Mouse (Mus musculus) kidney, embryonic 15.5 days (tissue): ENCODE measurements around the gene Pitpnm2. TPM values are rescaled to one million over a fixed set of nuclear protein-coding genes. Genes with fewer than 3 reads are reported as not detected.

ENCODE experiments used
- ATAC-seq: fragments of 200-750 bp; cut with Nextera tagmentation; replicated peaks from 2 replicates; pipeline ENCODE4 v1.8.0; 2017; ENCODE audit warnings: moderate TSS enrichment; ENCODE audit not compliant: low FRiP score
- H3K27ac ChIP-seq: fragments of 300-500 bp; sonication (generic); 2 replicates; pipeline ENCODE4 v1.5.1; 2015; ENCODE audit warnings: mild to moderate bottlenecking, inconsistent platforms
- H3K27me3 ChIP-seq: fragments of 300-500 bp; sonication (generic); 2 replicates; pipeline ENCODE4 v1.6.1; 2015; ENCODE audit warnings: inconsistent platforms
- H3K36me3 ChIP-seq: fragments of 300-500 bp; sonication (generic); 2 replicates; pipeline ENCODE4 v1.6.1; 2015; ENCODE audit warnings: inconsistent platforms
- H3K4me1 ChIP-seq: fragments of 300-500 bp; sonication (generic); 2 replicates; pipeline ENCODE4 v1.6.1; 2015; ENCODE audit warnings: inconsistent platforms
- H3K4me2 ChIP-seq: fragments of 300-500 bp; sonication (generic); 2 replicates; pipeline ENCODE4 v1.6.1; 2015; ENCODE audit warnings: moderate library complexity, mild to moderate bottlenecking, inconsistent platforms
- H3K4me3 ChIP-seq: fragments of 300-500 bp; sonication (generic); replicated peaks from 2 replicates; pipeline ENCODE4 v1.5.1; 2015; ENCODE audit warnings: mild to moderate bottlenecking, inconsistent platforms
- H3K9ac ChIP-seq: fragments of 300-500 bp; sonication (generic); 2 replicates; pipeline ENCODE4 v1.6.1; 2015; ENCODE audit warnings: mild to moderate bottlenecking, inconsistent platforms
- H3K9me3 ChIP-seq: fragments of 300-500 bp; sonication (generic); replicated peaks from 2 replicates; pipeline ENCODE4 v1.6.1; 2016; ENCODE audit warnings: inconsistent platforms
- WGBS: fragments of 180-500 bp; shearing (Covaris S2); methylation state at CpG from one replicate; pipeline ENCODE4 v1.1.7; 2015; ENCODE audit warnings: mixed read lengths; 5-methylcytosine and 5-hydroxymethylcytosine counted together
- polyA plus RNA-seq: library from polyadenylated mRNA; unstranded; fragments of >200 nt; fragmentation: Nextera tagmentation; extraction: Ambion mirVana; gene quantifications from 2 replicates; pipeline ENCODE4 v1.2.1, GENCODE M21; 2015

Pitpnm2 gene
- polyA plus RNA-seq, 1 experiment from 2014 or later = 3.6 TPM

- H3K4me3 ChIP-seq = no peak overlapping the region
- no peak overlapping the region for H3K4me2 ChIP-seq
- no peak for ATAC-seq
- H3K9me3 ChIP-seq = no peaks in the 10 kb centered on the region
- 0 out of 2 replicates have a peak, but pooled peaks cover 4% of the 10 kb centered on the region for H3K27me3 ChIP-seq
- H3K9ac ChIP-seq = no peak overlapping the region
- WGBS = 82% methylated on average over 7 of the region's 7 CpGs
- peaks cover 35% of the 10 kb centered on the region for H3K4me1 ChIP-seq
- no peak overlapping the region for H3K27ac ChIP-seq
- no peaks in the 10 kb centered on the region for H3K36me3 ChIP-seq
These were observed 66.9 kb downstream of the Pitpnm2 start for GRCm38 (mm10) chr5:124182642-124183041.

GRCm38 (mm10) chr5:124182097-124182496 is 67.5 kb downstream of the Pitpnm2 start:
- Histone ChIP-seq H3K4me3 (no peak overlapping the region), H3K9ac (no peak overlapping the region), H3K4me2 (no peak overlapping the region), H3K27ac (no peak overlapping the region), H3K36me3 (no peaks in the 10 kb centered on the region), H3K4me1 (peaks cover 33% of the 10 kb centered on the region), H3K9me3 (no peaks in the 10 kb centered on the region), H3K27me3 (0 out of 2 replicates have a peak, but pooled peaks cover 4% of the 10 kb centered on the region)
- WGBS = 93% methylated on average over 5 of the region's 5 CpGs
- ATAC-seq = no peak

- Histone ChIP-seq H3K9me3 (no peaks in the 10 kb centered on the region), H3K27ac (0 out of 2 replicates have a peak overlapping the region, but pooled peaks have one; percentile 22), H3K9ac (no peak overlapping the region), H3K36me3 (no peaks in the 10 kb centered on the region), H3K4me3 (no peak overlapping the region), H3K4me1 (peaks cover 29% of the 10 kb centered on the region), H3K4me2 (no peak overlapping the region), H3K27me3 (no peaks in the 10 kb centered on the region)
- 75% methylated on average over 12 of the region's 12 CpGs for WGBS
- ATAC-seq = no peak
These were observed 68.9 kb downstream of the Pitpnm2 start for GRCm38 (mm10) chr5:124180500-124181167.

GRCm38 (mm10) chr5:124179411-124179810 is 70.1 kb downstream of the Pitpnm2 start:
- no peaks in the 10 kb centered on the region for H3K9me3 ChIP-seq
- 91% methylated on average over 4 of the region's 4 CpGs for WGBS
- ATAC-seq = no peak
- no peak overlapping the region for H3K27ac ChIP-seq
- no peak overlapping the region for H3K4me3 ChIP-seq
- H3K4me1 ChIP-seq = peaks cover 26% of the 10 kb centered on the region
- H3K9ac ChIP-seq = no peak overlapping the region
- H3K36me3 ChIP-seq = no peaks in the 10 kb centered on the region
- H3K27me3 ChIP-seq = no peaks in the 10 kb centered on the region
- H3K4me2 ChIP-seq = no peak overlapping the region

- 27% methylated on average over 7 of the region's 7 CpGs for WGBS
- Histone ChIP-seq H3K36me3 (no peaks in the 10 kb centered on the region), H3K4me3 (no peak overlapping the region), H3K9ac (no peak overlapping the region; the same call in 1 of the 2 replicates), H3K4me2 (no peak overlapping the region), H3K9me3 (no peaks in the 10 kb centered on the region), H3K4me1 (peaks cover 38% of the 10 kb centered on the region), H3K27ac (no peak overlapping the region), H3K27me3 (no peaks in the 10 kb centered on the region)
- peak; percentile 31; the same call in 1 of the 2 replicates for ATAC-seq
These were observed 72.8 kb downstream of the Pitpnm2 start for GRCm38 (mm10) chr5:124176726-124177132.

GRCm38 (mm10) chr5:124175138-124175537 is 74.4 kb downstream of the Pitpnm2 start:
- H3K9ac ChIP-seq = no peak overlapping the region
- H3K27ac ChIP-seq = no peak overlapping the region; the same call in 1 of the 2 replicates
- no peak overlapping the region for H3K4me3 ChIP-seq
- no peak overlapping the region for H3K4me2 ChIP-seq
- ATAC-seq = peak; percentile 62; the same call in 1 of the 2 replicates
- H3K27me3 ChIP-seq = no peaks in the 10 kb centered on the region
- H3K9me3 ChIP-seq = no peaks in the 10 kb centered on the region
- H3K36me3 ChIP-seq = no peaks in the 10 kb centered on the region
- 33% methylated on average over 4 of the region's 4 CpGs for WGBS
- H3K4me1 ChIP-seq = peaks cover 33% of the 10 kb centered on the region

- no peak for ATAC-seq
- no peaks in the 10 kb centered on the region for H3K9me3 ChIP-seq
- no peak overlapping the region for H3K4me3 ChIP-seq
- no peaks in the 10 kb centered on the region for H3K27me3 ChIP-seq
- no peak overlapping the region for H3K27ac ChIP-seq
- no peaks in the 10 kb centered on the region for H3K36me3 ChIP-seq
- no peak overlapping the region for H3K4me2 ChIP-seq
- WGBS = 80% methylated on average over 15 of the region's 15 CpGs
- H3K4me1 ChIP-seq = peaks cover 32% of the 10 kb centered on the region
- no peak overlapping the region for H3K9ac ChIP-seq
These were observed 76.3 kb downstream of the Pitpnm2 start for GRCm38 (mm10) chr5:124173012-124173985.

GRCm38 (mm10) chr5:124172246-124172645 is 77.3 kb downstream of the Pitpnm2 start:
- no peaks in the 10 kb centered on the region for H3K27me3 ChIP-seq
- no peaks in the 10 kb centered on the region for H3K9me3 ChIP-seq
- no peak overlapping the region for H3K27ac ChIP-seq
- no peak overlapping the region for H3K9ac ChIP-seq
- no peak overlapping the region for H3K4me3 ChIP-seq
- no peak overlapping the region for H3K4me2 ChIP-seq
- ATAC-seq = 0 out of 2 replicates have a peak, but pooled peaks have one; percentile 40
- 74% methylated on average over 4 of the region's 4 CpGs for WGBS
- peaks cover 41% of the 10 kb centered on the region for H3K4me1 ChIP-seq
- H3K36me3 ChIP-seq = no peaks in the 10 kb centered on the region

GRCm38 (mm10) chr5:124171781-124172180 is 77.8 kb downstream of the Pitpnm2 start:
- no peak for ATAC-seq

GRCm38 (mm10) chr5:124169224-124169621 is 80.3 kb downstream of the Pitpnm2 start:
- no peak overlapping the region for H3K4me2 ChIP-seq
- no peaks in the 10 kb centered on the region for H3K9me3 ChIP-seq
- H3K36me3 ChIP-seq = no peaks in the 10 kb centered on the region
- no peaks in the 10 kb centered on the region for H3K27me3 ChIP-seq
- ATAC-seq = no peak
- H3K4me1 ChIP-seq = peaks cover 54% of the 10 kb centered on the region
- no peak overlapping the region for H3K27ac ChIP-seq
- H3K9ac ChIP-seq = no peak overlapping the region
- H3K4me3 ChIP-seq = no peak overlapping the region
- 85% methylated on average over 3 of the region's 3 CpGs for WGBS

More at GRCm38 (mm10) chr5:124171781-124172180, 77.8 kb downstream of the Pitpnm2 start:
- 55% methylated on average over 9 of the region's 9 CpGs for WGBS
- no peak overlapping the region for H3K4me2 ChIP-seq
- no peak overlapping the region for H3K9ac ChIP-seq
- no peak overlapping the region for H3K27ac ChIP-seq
- H3K4me3 ChIP-seq = no peak overlapping the region
- no peaks in the 10 kb centered on the region for H3K36me3 ChIP-seq
- peaks cover 42% of the 10 kb centered on the region for H3K4me1 ChIP-seq
- H3K9me3 ChIP-seq = no peaks in the 10 kb centered on the region
- H3K27me3 ChIP-seq = no peaks in the 10 kb centered on the region

- Histone ChIP-seq H3K4me3 (no peak overlapping the region), H3K4me1 (peaks cover 59% of the 10 kb centered on the region), H3K9ac (no peak overlapping the region), H3K4me2 (no peak overlapping the region), H3K27ac (no peak overlapping the region), H3K36me3 (no peaks in the 10 kb centered on the region), H3K27me3 (no peaks in the 10 kb centered on the region), H3K9me3 (no peaks in the 10 kb centered on the region)
- WGBS = 85% methylated on average over 12 of the region's 12 CpGs
- no peak for ATAC-seq
These were observed 80.9 kb downstream of the Pitpnm2 start for GRCm38 (mm10) chr5:124168428-124169223.
